20 mouse cellular contexts compared by ENCODE assay signal in the genomic region with DNA sequence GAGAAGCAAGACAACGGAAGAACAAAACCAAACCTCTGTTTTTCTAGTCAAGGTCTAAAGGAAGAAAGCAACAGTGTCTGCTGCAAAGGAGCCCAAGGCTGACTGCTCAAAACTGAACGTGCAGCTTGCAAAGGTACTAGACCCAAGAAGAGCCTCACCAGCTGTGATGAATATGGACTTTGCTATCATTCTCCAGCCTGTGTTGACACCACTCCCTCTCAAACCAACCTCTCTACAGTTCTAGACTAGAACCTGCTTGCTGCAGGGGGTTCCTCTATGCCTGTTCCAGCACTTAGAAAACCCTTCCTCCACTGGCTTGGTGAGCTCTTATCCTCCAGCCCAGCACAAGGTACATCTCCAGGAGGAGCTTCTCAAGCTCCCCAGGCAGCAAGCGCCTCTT.
DNase-seq lines count a peak whose midpoint lies in the region; ATAC-seq and TF ChIP-seq lines count a peak whose summit lies in the region.
"Had no signal": no experiment of that assay in that cellular context is flagged by ENCODE, and none has a peak within 500 bp of the region (broad histone marks: within the 10 kb centered on the region; RNA-seq: fewer than 3 reads in every experiment).

No protein-coding gene starts in this region.

- H3K9me3 ChIP-seq in intestine, embryonic 15.5 days = no peaks in the 10 kb centered on the region
- H3K9me3 ChIP-seq in intestine, postnatal 0 days (ENCODE audit: control insufficient read depth) = no peaks in the 10 kb centered on the region
- H3K9me3 ChIP-seq: embryonic facial prominence, embryonic 10.5 days; embryonic facial prominence, embryonic 12.5 days; forebrain, embryonic 13.5 days; forebrain, embryonic 15.5 days had no signal

- WGBS in intestine, embryonic 15.5 days = 80% methylated on average over 3 of the region's 3 CpGs
- WGBS in intestine, postnatal 0 days = 73% methylated on average over 3 of the region's 3 CpGs

- no peak overlapping the region for H3K4me2 ChIP-seq in intestine, embryonic 15.5 days (replicated peaks)
- H3K4me2 ChIP-seq in intestine, postnatal 0 days (replicated peaks; ENCODE audit: low read depth) = no peak overlapping the region
- H3K4me2 ChIP-seq: embryonic facial prominence, embryonic 12.5 days; forebrain, embryonic 13.5 days; forebrain, embryonic 15.5 days had no signal

- no peaks in the 10 kb centered on the region for H3K4me1 ChIP-seq in intestine, embryonic 15.5 days (replicated peaks)
- no peaks in the 10 kb centered on the region; the same call in 1 of the 2 replicates for H3K4me1 ChIP-seq in intestine, postnatal 0 days (replicated peaks; ENCODE audit: control insufficient read depth, insufficient read depth, low read length)
- H3K4me1 ChIP-seq: embryonic facial prominence, embryonic 10.5 days; embryonic facial prominence, embryonic 12.5 days; forebrain, embryonic 15.5 days had no signal

- DNase-seq in heart, adult 11 months = peak; percentile 44
- no peak for DNase-seq in heart, postnatal 10 days
- DNase-seq in left cerebral cortex, adult 2 months (ENCODE audit: extremely low spot score in 1 of 2, low spot score in 2 of 2) = no peak
- no peak for DNase-seq in left cerebral cortex, adult 18-20 months (ENCODE audit: low spot score in 2 of 2)
- DNase-seq in right cerebral cortex, postnatal 4 days = no peak
- no peak for DNase-seq in frontal cortex, postnatal 10 days (ENCODE audit: low spot score in 2 of 2)
- DNase-seq: adrenal gland, adult 2 months; adrenal gland, postnatal 10 days; adrenal gland, postnatal 25 days; cerebellum, adult 11 months; cerebellum, adult 18-20 months; cerebellum, adult 9-10 months; cerebellum, postnatal 10 days; cerebellum, postnatal 25 days had no signal

- no peaks in the 10 kb centered on the region for H3K36me3 ChIP-seq in intestine, embryonic 15.5 days
- H3K36me3 ChIP-seq in intestine, postnatal 0 days (ENCODE audit: control insufficient read depth, insufficient read depth) = no peaks in the 10 kb centered on the region
- H3K36me3 ChIP-seq: embryonic facial prominence, embryonic 10.5 days; embryonic facial prominence, embryonic 12.5 days; forebrain, embryonic 15.5 days had no signal

- H3K9ac ChIP-seq in intestine, embryonic 15.5 days = no peak overlapping the region
- H3K9ac ChIP-seq in intestine, postnatal 0 days (ENCODE audit: low read depth, low read length) = no peak overlapping the region
- H3K9ac ChIP-seq: embryonic facial prominence, embryonic 12.5 days; forebrain, embryonic 13.5 days; forebrain, embryonic 15.5 days had no signal

- intact Hi-C loops in heart, postnatal 10 days (cut with DNase I) = no loop called here
- intact Hi-C loops in left cerebral cortex, adult 2 months (cut with DNase I) = no loop called here

- ATAC-seq in intestine, embryonic 15.5 days = 0 out of 2 replicates have a peak, but pooled peaks have one; percentile 43
- peak; percentile 74; the same call in 1 of the 2 replicates for ATAC-seq in intestine, postnatal 0 days
- ATAC-seq: forebrain, embryonic 13.5 days; forebrain, embryonic 15.5 days had no signal

- no peak overlapping the region for H3K4me3 ChIP-seq in left cerebral cortex, adult 2 months
- no peak overlapping the region for H3K4me3 ChIP-seq in intestine, embryonic 15.5 days (replicated peaks)
- H3K4me3 ChIP-seq in intestine, postnatal 0 days (ENCODE audit: low read depth, low read length) = no peak overlapping the region
- H3K4me3 ChIP-seq: embryonic facial prominence, embryonic 10.5 days; embryonic facial prominence, embryonic 12.5 days; forebrain, embryonic 13.5 days; forebrain, embryonic 15.5 days had no signal

- no peak for TF ChIP-seq CTCF in left cerebral cortex, adult 2 months (IDR thresholded peaks at IDR 0.05)
- TF ChIP-seq CTCF in intestine, postnatal 0 days (IDR thresholded peaks at IDR 0.05; ENCODE audit: low read depth) = no peak

- H3K27ac ChIP-seq in left cerebral cortex, adult 2 months = peak overlapping the region; percentile 70
- H3K27ac ChIP-seq in intestine, embryonic 15.5 days = no peak overlapping the region
- no peak overlapping the region for H3K27ac ChIP-seq in intestine, postnatal 0 days (ENCODE audit: low read depth, low read length)
- H3K27ac ChIP-seq: embryonic facial prominence, embryonic 10.5 days; embryonic facial prominence, embryonic 12.5 days; forebrain, embryonic 13.5 days; forebrain, embryonic 15.5 days had no signal

- H3K27me3 ChIP-seq in intestine, embryonic 15.5 days (replicated peaks) = no peaks in the 10 kb centered on the region
- no peaks in the 10 kb centered on the region for H3K27me3 ChIP-seq in intestine, postnatal 0 days (replicated peaks; ENCODE audit: control insufficient read depth, insufficient read depth, low read length)
- H3K27me3 ChIP-seq: embryonic facial prominence, embryonic 12.5 days; forebrain, embryonic 13.5 days; forebrain, embryonic 15.5 days had no signal
